Mouse (Mus musculus) brown adipose tissue, adult 24 weeks (tissue): ENCODE measurements at regions not wholly inside any gene's neighbourhood (a gene's known extent, or its start where the extent isn't known, plus 50 kb on each side); places are given as distances from the start of the nearest gene placed in this dataset.

ENCODE experiments used
- H3K27ac ChIP-seq: fragments of 200-500 bp; replicated peaks from 2 replicates; pipeline ENCODE4 v1.5.1; 2012; ENCODE audit warnings: low read depth, mild to moderate bottlenecking, low read length
- H3K4me1 ChIP-seq: fragments of 200-500 bp; 2 replicates; pipeline ENCODE4 v1.6.1; 2012; ENCODE audit warnings: low read length, mixed read lengths; ENCODE audit not compliant: control insufficient read depth, insufficient read depth, insufficient read length
- H3K4me3 ChIP-seq: fragments of 200-500 bp; 2 replicates; pipeline ENCODE4 v1.5.1; 2012; ENCODE audit warnings: low read depth, mild to moderate bottlenecking, low read length, moderate library complexity; ENCODE audit not compliant: insufficient read depth

DNA sequence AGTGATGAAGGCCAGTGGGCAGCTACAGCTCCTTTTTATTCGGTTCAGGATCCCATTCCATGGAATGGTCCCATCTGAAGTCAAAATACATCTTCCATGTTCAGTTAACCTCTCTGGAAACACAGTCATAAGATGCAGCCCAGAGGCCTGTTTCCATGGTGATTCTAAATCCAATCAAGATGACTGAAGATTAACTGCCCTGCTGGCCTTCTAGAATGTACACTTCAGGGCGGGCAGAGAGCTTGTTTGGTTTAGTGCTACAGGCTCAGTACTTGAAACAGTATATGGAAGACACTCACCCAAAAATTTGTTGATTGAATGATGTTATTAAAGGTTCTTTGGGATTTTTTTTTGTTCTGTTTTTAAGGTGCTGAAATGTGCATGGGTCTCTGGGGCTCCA lies 148.0 kb upstream of the Mkln1 start:
- Histone ChIP-seq H3K4me1 (0 out of 2 replicates have a peak, but pooled peaks cover 2% of the 10 kb centered on the region), H3K27ac (no peak overlapping the region), H3K4me3 (no peak overlapping the region)

- Histone ChIP-seq H3K4me1 (0 out of 2 replicates have a peak, but pooled peaks cover 2% of the 10 kb centered on the region), H3K4me3 (0 out of 2 replicates have a peak overlapping the region, but pooled peaks have one; percentile 4), H3K27ac (peak overlapping the region; percentile 40)
Observed at GRCm38 (mm10) chr6:31253251-31253935, 145.1 kb upstream of the Mkln1 start.

GRCm38 (mm10) chr6:31260645-31261345 lies 137.7 kb upstream of the Mkln1 start:
- H3K4me1 ChIP-seq, result peaks cover 23% of the 10 kb centered on the region
- no peak overlapping the region for H3K4me3 ChIP-seq
- peak overlapping the region; percentile 92 for H3K27ac ChIP-seq

DNA sequence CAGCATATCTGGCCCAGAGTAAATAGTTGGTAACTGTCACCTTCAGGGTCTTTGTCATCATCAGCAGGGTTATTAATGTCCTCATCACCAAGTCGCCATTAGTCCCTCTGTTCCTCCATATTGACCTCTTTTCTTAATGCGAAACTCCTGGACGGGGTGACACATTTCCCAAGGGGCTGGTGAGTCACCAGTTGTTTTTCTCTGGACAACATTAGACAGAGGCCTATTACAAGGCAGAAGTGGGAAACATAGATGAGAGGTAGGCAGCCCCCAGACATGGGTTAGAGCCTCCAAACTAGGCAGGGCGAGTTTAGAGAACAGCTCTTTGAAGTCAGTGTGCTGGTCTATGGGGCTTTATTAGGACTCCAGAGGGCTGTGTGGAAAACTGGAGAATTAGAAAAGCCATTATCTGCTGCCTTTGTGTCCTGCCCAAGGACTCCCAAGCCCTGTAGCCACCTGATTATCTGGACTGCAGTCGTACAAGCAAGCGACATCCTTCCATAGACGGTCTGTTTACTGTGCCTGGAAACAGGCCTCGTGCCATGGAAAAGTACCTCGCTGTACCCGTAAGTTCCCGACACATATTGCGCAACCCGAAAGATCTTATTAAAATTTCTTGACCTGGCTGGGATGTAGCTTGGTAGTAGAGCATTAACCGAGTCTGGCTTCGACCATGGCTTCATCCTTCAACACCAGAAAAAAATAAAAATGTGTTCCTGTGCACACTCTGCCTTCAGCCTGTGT lies 136.6 kb upstream of the Mkln1 start:
- Histone ChIP-seq H3K4me3 (no peak overlapping the region), H3K27ac (peak overlapping the region; percentile 92), H3K4me1 (peaks cover 23% of the 10 kb centered on the region)

GRCm38 (mm10) chr6:31262651-31263050 lies 135.9 kb upstream of the Mkln1 start:
- H3K27ac ChIP-seq, result peak overlapping the region; percentile 92
- H3K4me1 ChIP-seq, result peaks cover 23% of the 10 kb centered on the region
- H3K4me3 ChIP-seq, result no peak overlapping the region

GRCm38 (mm10) chr6:31263821-31264220 lies 134.7 kb upstream of the Mkln1 start:
- Histone ChIP-seq H3K4me3 (no peak overlapping the region), H3K27ac (peak overlapping the region; percentile 62), H3K4me1 (peaks cover 23% of the 10 kb centered on the region)

- H3K4me3 ChIP-seq, result no peak overlapping the region
- peaks cover 19% of the 10 kb centered on the region for H3K4me1 ChIP-seq
- no peak overlapping the region for H3K27ac ChIP-seq
Observed at GRCm38 (mm10) chr6:31266441-31267040, 132.0 kb upstream of the Mkln1 start.

- peaks cover 6% of the 10 kb centered on the region for H3K4me1 ChIP-seq
- no peak overlapping the region for H3K27ac ChIP-seq
- no peak overlapping the region for H3K4me3 ChIP-seq
Observed at GRCm38 (mm10) chr6:31268057-31268456, 130.5 kb upstream of the Mkln1 start.

- no peak overlapping the region for H3K27ac ChIP-seq
- H3K4me3 ChIP-seq, result no peak overlapping the region
- H3K4me1 ChIP-seq, result peaks cover 12% of the 10 kb centered on the region
Observed at GRCm38 (mm10) chr6:31273816-31274215, 124.7 kb upstream of the Mkln1 start.

DNA sequence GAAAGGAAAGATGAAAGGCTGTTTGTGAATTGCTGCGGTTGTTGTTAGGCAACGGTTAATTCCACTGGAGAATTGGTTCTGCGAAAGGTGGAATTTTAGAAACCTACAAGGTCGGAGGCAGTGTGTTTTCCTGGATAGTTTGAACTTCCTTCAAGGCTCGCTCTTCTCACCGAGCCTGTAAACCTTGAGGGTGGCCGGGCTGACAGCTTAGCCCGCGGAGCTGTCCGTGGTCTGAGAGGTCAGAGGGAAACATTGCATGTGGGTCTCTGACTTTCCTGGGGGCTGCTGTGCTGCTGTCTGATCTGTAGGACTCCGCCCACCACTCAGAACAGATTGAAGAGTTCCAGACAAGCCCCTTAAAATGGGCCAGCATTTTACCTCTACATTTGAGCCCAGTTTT lies 124.3 kb upstream of the Mkln1 start:
- H3K4me3 ChIP-seq, result no peak overlapping the region
- H3K27ac ChIP-seq, result no peak overlapping the region
- peaks cover 12% of the 10 kb centered on the region for H3K4me1 ChIP-seq

GRCm38 (mm10) chr6:31277792-31278191 lies 120.7 kb upstream of the Mkln1 start:
- H3K4me1 ChIP-seq, result peaks cover 12% of the 10 kb centered on the region

GRCm38 (mm10) chr6:31283973-31284372 lies 114.6 kb upstream of the Mkln1 start:
- H3K4me1 ChIP-seq, result peaks cover 4% of the 10 kb centered on the region
- no peak overlapping the region for H3K4me3 ChIP-seq
- H3K27ac ChIP-seq, result no peak overlapping the region

More at GRCm38 (mm10) chr6:31277792-31278191, 120.7 kb upstream of the Mkln1 start:
- H3K27ac ChIP-seq, result no peak overlapping the region
- H3K4me3 ChIP-seq, result no peak overlapping the region

DNA sequence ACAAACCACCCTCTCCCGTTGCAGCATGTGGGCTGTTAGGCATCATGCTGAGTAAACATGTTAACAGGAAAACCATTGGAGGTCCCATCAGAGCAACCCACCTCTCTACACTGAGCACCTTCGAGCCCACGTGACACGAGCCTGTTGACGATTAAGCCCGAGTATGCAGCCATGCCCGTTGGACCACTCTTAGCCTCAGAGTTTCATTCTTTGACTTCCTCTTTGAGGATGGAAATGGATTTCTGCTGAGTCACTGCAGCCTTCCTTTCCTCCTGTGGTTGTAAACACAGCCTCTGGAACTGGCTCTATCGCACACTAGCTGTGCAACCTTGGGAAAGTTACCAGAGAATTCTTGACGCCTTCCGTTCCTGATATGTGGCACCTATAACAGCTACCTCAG lies 114.1 kb upstream of the Mkln1 start:
- Histone ChIP-seq H3K4me1 (peaks cover 4% of the 10 kb centered on the region), H3K4me3 (no peak overlapping the region), H3K27ac (no peak overlapping the region)

DNA sequence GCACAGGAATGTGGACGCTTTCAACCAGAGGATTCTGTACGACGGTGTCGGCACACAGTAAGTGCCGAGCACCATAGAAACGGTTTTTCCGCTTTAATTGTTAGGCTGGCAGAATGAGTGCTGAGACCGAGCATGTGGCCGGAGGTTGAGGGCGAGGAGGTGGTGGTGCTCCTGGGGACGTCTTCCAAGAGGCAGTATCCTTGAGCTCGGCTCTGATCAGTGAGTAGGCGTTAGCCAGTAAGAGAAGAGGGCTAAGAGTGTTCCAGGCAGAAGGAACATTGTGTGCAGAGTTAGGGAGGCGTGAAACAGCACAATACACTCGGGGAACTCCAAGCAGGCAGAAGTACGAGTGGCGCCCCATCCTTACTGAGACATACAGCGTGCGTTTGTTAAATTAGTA lies 113.5 kb upstream of the Mkln1 start:
- peaks cover 4% of the 10 kb centered on the region for H3K4me1 ChIP-seq
- H3K4me3 ChIP-seq, result no peak overlapping the region
- peak overlapping the region; percentile 27; the same call in 1 of the 2 replicates for H3K27ac ChIP-seq
